Mouse (Mus musculus) CH12.LX (cell line): ENCODE measurements at regions not wholly inside any gene's neighbourhood (a gene's known extent, or its start where the extent isn't known, plus 50 kb on each side); places are given as distances from the start of the nearest gene placed in this dataset.

Experiments used
- CTCF ChIP-seq, 2 experiments: IDR thresholded peaks in 1 of 2; conservative IDR thresholded peaks in 1 of 2; 2 replicates each; pipeline ENCODE4 v1.5.1; 2011 to 2012; ENCODE audit warnings: low read depth in 2 of 2, low read length in 2 of 2, improper control_type of control experiment in 1 of 2, inconsistent platforms in 1 of 2, mild to moderate bottlenecking in 1 of 2, moderate library complexity in 1 of 2
- E2F4 ChIP-seq: IDR thresholded peaks from 2 replicates; pipeline ENCODE4 v1.6.1; 2011; ENCODE audit warnings: low read depth, low read length, improper control_type of control experiment; ENCODE audit not compliant: insufficient replicate concordance
- ETS1 ChIP-seq: conservative IDR thresholded peaks from 2 replicates; pipeline ENCODE4 v1.6.1; 2012; ENCODE audit warnings: low read depth, mild to moderate bottlenecking, inconsistent platforms, low read length, improper control_type of control experiment, moderate library complexity
- KAT2A ChIP-seq: IDR thresholded peaks from 2 replicates; pipeline ENCODE4 v1.6.1; 2012; ENCODE audit warnings: low read length, improper control_type of control experiment, inconsistent platforms; ENCODE audit not compliant: insufficient replicate concordance
- MAFK ChIP-seq: IDR thresholded peaks from 2 replicates; pipeline ENCODE4 v1.6.1; 2011; ENCODE audit warnings: low read length, improper control_type of control experiment; ENCODE audit not compliant: insufficient replicate concordance
- MAZ ChIP-seq: IDR thresholded peaks from 2 replicates; pipeline ENCODE4 v1.6.1; 2012; ENCODE audit warnings: low read depth, mild to moderate bottlenecking, inconsistent platforms, low read length, improper control_type of control experiment, moderate library complexity
- NELFE ChIP-seq: IDR thresholded peaks from 2 replicates; pipeline ENCODE4 v1.6.1; 2011; ENCODE audit warnings: low read depth, low read length, improper control_type of control experiment
- NRF1 ChIP-seq: IDR thresholded peaks from 2 replicates; pipeline ENCODE4 v1.6.1; 2014; ENCODE audit warnings: low read depth, mild to moderate bottlenecking, inconsistent platforms, low read length, improper control_type of control experiment, moderate library complexity
- POLR2AphosphoS2 ChIP-seq: IDR thresholded peaks from 2 replicates; pipeline ENCODE4 v1.6.1; 2011; ENCODE audit warnings: low read depth, low read length, improper control_type of control experiment
- RAD21 ChIP-seq: IDR thresholded peaks from 2 replicates; pipeline ENCODE4 v1.6.1; 2011; ENCODE audit warnings: low read depth, mild to moderate bottlenecking, low read length, improper control_type of control experiment, moderate library complexity
- SMC3 ChIP-seq: IDR thresholded peaks from 2 replicates; pipeline ENCODE4 v1.6.1; 2011; ENCODE audit warnings: low read depth, low read length, improper control_type of control experiment
- TCF12 ChIP-seq: IDR thresholded peaks from 2 replicates; pipeline ENCODE4 v1.6.1; 2014; ENCODE audit warnings: low read depth, mild to moderate bottlenecking, inconsistent platforms, low read length, improper control_type of control experiment
- ZMIZ1 ChIP-seq: IDR thresholded peaks from 2 replicates; pipeline ENCODE4 v1.6.1; 2012; ENCODE audit warnings: low read depth, mild to moderate bottlenecking, inconsistent platforms, low read length, improper control_type of control experiment
- ZNF384 ChIP-seq: IDR thresholded peaks from 2 replicates; pipeline ENCODE4 v1.6.1; 2012; ENCODE audit warnings: low read depth, low read length, improper control_type of control experiment, inconsistent platforms

DNA sequence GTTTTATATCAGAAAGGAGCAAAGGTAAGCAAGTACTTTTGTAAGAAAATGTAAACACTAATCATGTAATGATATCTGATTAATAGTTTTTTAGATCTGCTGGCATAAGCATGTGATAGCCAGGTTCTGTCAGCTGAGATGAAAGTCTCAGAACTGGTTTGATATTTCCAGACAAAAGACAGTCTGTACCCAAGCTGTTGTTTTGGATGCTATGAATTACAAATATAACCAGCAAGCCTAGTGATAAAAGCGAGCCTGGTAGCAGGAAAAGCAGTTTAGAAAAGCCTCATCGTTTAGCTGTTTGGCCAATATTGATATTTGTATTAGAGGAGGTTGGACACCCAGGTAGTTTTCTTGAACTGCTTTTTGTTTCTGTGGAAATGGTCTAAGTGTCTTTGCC is 290.6 kb downstream of the Gpam start:
- TF ChIP-seq CTCF (conservative IDR thresholded peaks at IDR 0.05 in 1 of 2, IDR thresholded peaks at IDR 0.05 in 1 of 2; ENCODE audit: low read depth in 2 of 2, low read length in 2 of 2) (no peak), MAZ (no peak), ETS1 (no peak), ZMIZ1 (no peak), ZNF384 (no peak), SMC3 (no peak), NELFE (no peak), E2F4 (no peak), POLR2AphosphoS2 (no peak), KAT2A (no peak), TCF12 (no peak), RAD21 (no peak), NRF1 (no peak), MAFK (no peak)
